Mouse (Mus musculus): ENCODE measurements at regions not wholly inside any gene's neighbourhood (a gene's known extent, or its start where the extent isn't known, plus 50 kb on each side); places are given as distances from the start of the nearest gene placed in this dataset.

- Histone ChIP-seq H3K27me3 (replicated peaks) (no peaks in the 10 kb centered on the region), H3K9ac (peak overlapping the region; percentile 61), H3K36me3 (no peaks in the 10 kb centered on the region), H3K27ac (replicated peaks) (no peak overlapping the region), H3K9me3 (no peaks in the 10 kb centered on the region), H3K4me3 (no peak overlapping the region), H3K4me2 (peak overlapping the region; percentile 53), H3K4me1 (peaks cover 12% of the 10 kb centered on the region)
- ATAC-seq (ENCODE audit: extremely low read depth, insufficient number of reproducible peaks, low FRiP score, low TSS enrichment), result no peak
- WGBS, result 36% methylated on average over 4 of the region's 4 CpGs
Observed at GRCm38 (mm10) chr13:30085446-30085845, 50.8 kb upstream of the Mboat1 start.

DNA sequence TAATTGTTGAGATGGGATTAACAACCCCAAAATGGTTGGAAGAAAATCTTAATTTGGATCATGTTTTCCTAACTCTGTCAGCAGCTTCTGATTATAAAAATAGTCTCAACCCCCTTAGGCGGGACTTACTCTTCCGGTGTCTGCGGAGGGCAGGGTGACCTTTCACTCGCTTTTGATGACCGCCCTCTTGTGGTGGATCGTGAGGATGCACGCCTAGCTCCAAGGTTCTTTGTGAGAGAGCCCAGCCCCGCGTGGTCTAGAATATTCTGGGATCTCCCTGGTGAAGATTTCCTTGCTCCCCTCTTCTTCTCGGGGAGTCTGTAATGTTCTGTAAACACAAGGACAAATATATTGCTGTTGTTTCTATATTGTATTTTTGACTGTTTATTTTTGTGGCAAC lies 51.3 kb upstream of the Mboat1 start:
- Histone ChIP-seq H3K27ac (replicated peaks) (no peak overlapping the region), H3K27me3 (replicated peaks) (no peaks in the 10 kb centered on the region), H3K9ac (peak overlapping the region; percentile 61), H3K36me3 (no peaks in the 10 kb centered on the region), H3K4me3 (no peak overlapping the region), H3K9me3 (no peaks in the 10 kb centered on the region), H3K4me1 (peaks cover 12% of the 10 kb centered on the region), H3K4me2 (peak overlapping the region; percentile 53)
- ATAC-seq (ENCODE audit: extremely low read depth, insufficient number of reproducible peaks, low FRiP score, low TSS enrichment), result peak; percentile 68; the same call in 1 of the 2 replicates
- WGBS, result under 1% methylated on average over 10 of the region's 10 CpGs

- Histone ChIP-seq H3K36me3 (no peaks in the 10 kb centered on the region), H3K4me1 (peaks cover 12% of the 10 kb centered on the region), H3K27ac (replicated peaks) (peak overlapping the region; percentile 51), H3K27me3 (replicated peaks) (no peaks in the 10 kb centered on the region), H3K4me3 (no peak overlapping the region), H3K9me3 (no peaks in the 10 kb centered on the region), H3K4me2 (peak overlapping the region; percentile 53), H3K9ac (no peak overlapping the region)
- 32% methylated on average over 5 of the region's 5 CpGs for WGBS
- no peak for ATAC-seq (ENCODE audit: extremely low read depth, insufficient number of reproducible peaks, low FRiP score, low TSS enrichment)
Observed at GRCm38 (mm10) chr13:30084386-30084785, 51.9 kb upstream of the Mboat1 start.

DNA sequence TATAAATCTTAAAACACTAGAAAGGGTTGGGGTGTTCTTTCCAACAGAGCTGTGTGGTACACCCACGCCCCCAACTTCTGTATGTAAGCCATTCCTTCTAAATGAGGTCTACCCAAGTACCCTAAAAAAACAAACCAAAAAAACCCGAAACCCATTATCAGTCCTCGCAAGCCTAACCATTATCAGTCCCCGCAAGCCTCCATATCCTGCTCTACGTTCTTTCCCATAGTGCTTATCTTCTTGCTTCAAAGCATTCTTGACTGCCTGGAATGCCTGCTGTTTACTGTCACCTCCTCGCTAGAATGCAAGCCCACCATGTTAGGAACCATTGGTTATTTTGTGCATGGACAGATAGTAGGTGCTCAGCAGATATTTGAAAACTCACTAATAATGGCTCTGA lies 52.3 kb upstream of the Mboat1 start:
- peak overlapping the region; percentile 51 for H3K27ac ChIP-seq (replicated peaks)
- H3K27me3 ChIP-seq (replicated peaks), result no peaks in the 10 kb centered on the region
- no peak overlapping the region for H3K9ac ChIP-seq
- no peaks in the 10 kb centered on the region for H3K36me3 ChIP-seq
- ATAC-seq (ENCODE audit: extremely low read depth, insufficient number of reproducible peaks, low FRiP score, low TSS enrichment), result 0 out of 2 replicates have a peak, but pooled peaks have one; percentile 31
- no peak overlapping the region for H3K4me3 ChIP-seq
- H3K4me2 ChIP-seq, result peak overlapping the region; percentile 53
- H3K9me3 ChIP-seq, result no peaks in the 10 kb centered on the region
- 8% methylated on average over 6 of the region's 6 CpGs for WGBS
- peaks cover 12% of the 10 kb centered on the region for H3K4me1 ChIP-seq

GRCm38 (mm10) chr13:30082761-30083160 lies 53.5 kb upstream of the Mboat1 start:
- ATAC-seq (ENCODE audit: extremely low read depth, insufficient number of reproducible peaks, low FRiP score, low TSS enrichment), result no peak

DNA sequence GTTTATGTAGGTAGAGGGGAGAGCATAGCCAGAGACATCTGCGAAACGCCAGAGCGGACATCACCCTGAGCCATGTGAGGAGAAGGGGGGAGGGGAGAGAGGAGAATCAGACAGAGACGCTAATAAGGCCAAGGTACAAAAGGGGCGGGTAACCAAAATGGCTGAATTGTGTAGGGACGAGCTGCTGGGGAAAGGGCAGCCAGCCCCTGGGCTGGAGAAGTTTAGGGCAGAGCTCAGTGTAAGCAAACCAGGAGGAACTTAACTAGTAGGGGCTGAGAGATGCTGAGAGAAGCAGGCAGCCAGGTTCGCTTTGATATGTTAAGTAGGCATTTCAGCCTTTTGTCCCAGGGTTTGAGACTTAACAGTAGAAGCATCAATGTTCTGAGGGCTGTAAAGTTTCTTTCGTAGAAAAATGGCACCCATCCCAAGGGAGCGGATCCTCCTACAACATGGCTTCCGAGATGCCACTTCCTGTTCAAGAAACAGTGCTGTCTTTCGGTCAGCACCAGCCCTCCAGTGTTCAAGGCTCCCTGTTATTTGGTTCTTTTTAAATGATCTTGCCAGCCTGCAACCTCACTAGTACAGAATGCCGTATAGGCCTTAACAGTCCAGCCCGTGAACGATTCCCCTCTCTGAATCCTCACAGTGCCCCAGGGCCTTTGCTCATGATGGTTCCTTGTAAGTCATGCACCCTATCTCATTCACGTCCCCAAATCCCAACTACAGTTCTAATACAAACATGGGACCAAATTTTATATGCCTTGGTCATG lies 55.4 kb upstream of the Mboat1 start:
- no peaks in the 10 kb centered on the region for H3K27me3 ChIP-seq (replicated peaks)
- no peak for ATAC-seq (ENCODE audit: extremely low read depth, insufficient number of reproducible peaks, low FRiP score, low TSS enrichment)
- H3K4me3 ChIP-seq, result no peak overlapping the region
- H3K4me1 ChIP-seq, result peaks cover 12% of the 10 kb centered on the region
- H3K9me3 ChIP-seq, result no peaks in the 10 kb centered on the region
- no peaks in the 10 kb centered on the region for H3K36me3 ChIP-seq
- no peak overlapping the region for H3K27ac ChIP-seq (replicated peaks)
- H3K4me2 ChIP-seq, result no peak overlapping the region
- H3K9ac ChIP-seq, result no peak overlapping the region
- WGBS, result 66% methylated on average over 15 of the region's 15 CpGs

More at GRCm38 (mm10) chr13:30082761-30083160, 53.5 kb upstream of the Mboat1 start:
- Histone ChIP-seq H3K27me3 (replicated peaks) (no peaks in the 10 kb centered on the region), H3K9me3 (no peaks in the 10 kb centered on the region), H3K36me3 (no peaks in the 10 kb centered on the region), H3K4me1 (peaks cover 12% of the 10 kb centered on the region), H3K27ac (replicated peaks) (no peak overlapping the region), H3K9ac (no peak overlapping the region), H3K4me3 (no peak overlapping the region), H3K4me2 (no peak overlapping the region)
- 76% methylated on average over 2 of the region's 2 CpGs for WGBS

DNA sequence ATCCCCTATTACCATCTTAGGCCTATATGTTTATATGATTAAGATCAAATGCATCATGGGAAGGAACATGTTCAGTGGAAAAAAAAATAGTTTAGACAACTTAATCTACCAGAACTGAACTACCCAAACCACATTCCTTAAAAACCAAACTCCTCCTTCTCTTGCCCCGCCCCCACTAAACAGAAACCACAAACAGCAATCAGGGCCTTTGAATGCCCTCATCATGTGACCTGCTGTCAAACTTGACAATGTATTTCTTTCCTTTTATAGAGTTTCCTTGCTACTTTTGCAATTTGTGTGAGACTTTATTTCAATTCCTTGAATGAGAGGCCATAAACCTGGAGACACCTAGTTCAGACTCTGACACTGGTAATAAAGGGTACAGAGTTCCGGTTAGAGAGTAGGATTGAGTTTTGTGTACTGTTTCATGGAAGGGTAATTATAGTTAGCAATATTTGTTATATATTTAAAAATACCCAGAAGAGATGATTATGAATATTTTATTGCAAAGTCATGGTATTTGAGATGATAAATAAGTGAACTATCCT lies 61.7 kb upstream of the Mboat1 start:
- 90% methylated on average over 2 of the region's 2 CpGs for WGBS
- Histone ChIP-seq H3K4me3 (no peak overlapping the region), H3K4me1 (no peaks in the 10 kb centered on the region), H3K27ac (replicated peaks) (no peak overlapping the region), H3K36me3 (no peaks in the 10 kb centered on the region), H3K4me2 (no peak overlapping the region), H3K9ac (no peak overlapping the region), H3K27me3 (replicated peaks) (no peaks in the 10 kb centered on the region), H3K9me3 (no peaks in the 10 kb centered on the region)
- no peak for ATAC-seq (ENCODE audit: extremely low read depth, insufficient number of reproducible peaks, low FRiP score, low TSS enrichment)

DNA sequence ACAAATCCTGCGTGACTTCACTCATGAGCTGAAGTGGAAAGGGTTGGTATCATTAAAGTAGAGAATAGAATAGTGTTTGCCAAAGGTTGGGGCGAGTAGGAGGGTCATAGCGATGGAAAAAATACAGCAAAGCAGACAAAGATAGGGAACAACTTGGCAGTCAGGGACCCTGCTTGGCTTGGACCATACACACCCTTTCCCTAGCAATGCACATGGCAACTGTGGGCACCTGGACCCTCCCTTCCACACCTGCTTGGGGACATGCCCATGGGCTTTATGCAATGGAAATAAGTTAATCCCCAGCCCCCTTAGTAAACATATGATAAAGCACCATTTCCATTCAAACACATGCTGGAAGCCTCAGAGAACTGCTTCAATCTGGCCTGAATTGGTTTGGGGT lies 62.2 kb upstream of the Mboat1 start:
- Histone ChIP-seq H3K27me3 (replicated peaks) (no peaks in the 10 kb centered on the region), H3K27ac (replicated peaks) (no peak overlapping the region), H3K9ac (no peak overlapping the region), H3K9me3 (no peaks in the 10 kb centered on the region), H3K4me3 (no peak overlapping the region), H3K36me3 (no peaks in the 10 kb centered on the region), H3K4me2 (no peak overlapping the region), H3K4me1 (no peaks in the 10 kb centered on the region)
- ATAC-seq (ENCODE audit: extremely low read depth, insufficient number of reproducible peaks, low FRiP score, low TSS enrichment), result no peak
- WGBS, result 74% methylated on average over 3 of the region's 3 CpGs

- ATAC-seq (ENCODE audit: extremely low read depth, insufficient number of reproducible peaks, low FRiP score, low TSS enrichment), result no peak
- WGBS, result 60% methylated on average over 2 of the region's 2 CpGs
- Histone ChIP-seq H3K36me3 (no peaks in the 10 kb centered on the region), H3K27me3 (replicated peaks) (no peaks in the 10 kb centered on the region), H3K4me2 (no peak overlapping the region), H3K27ac (replicated peaks) (no peak overlapping the region), H3K4me3 (no peak overlapping the region), H3K9ac (no peak overlapping the region), H3K4me1 (no peaks in the 10 kb centered on the region), H3K9me3 (no peaks in the 10 kb centered on the region)
Observed at GRCm38 (mm10) chr13:30069397-30069796, 66.9 kb upstream of the Mboat1 start.

GRCm38 (mm10) chr13:30067581-30068375 lies 68.5 kb upstream of the Mboat1 start:
- Histone ChIP-seq H3K9ac (no peak overlapping the region), H3K4me2 (no peak overlapping the region), H3K27ac (replicated peaks) (no peak overlapping the region), H3K4me1 (no peaks in the 10 kb centered on the region), H3K4me3 (no peak overlapping the region), H3K27me3 (replicated peaks) (no peaks in the 10 kb centered on the region), H3K9me3 (no peaks in the 10 kb centered on the region; the same call in 1 of the 2 replicates), H3K36me3 (no peaks in the 10 kb centered on the region)
- ATAC-seq (ENCODE audit: extremely low read depth, insufficient number of reproducible peaks, low FRiP score, low TSS enrichment), result no peak
- WGBS, result 69% methylated on average over 6 of the region's 6 CpGs

GRCm38 (mm10) chr13:30065520-30065919 lies 70.8 kb upstream of the Mboat1 start:
- Histone ChIP-seq H3K27ac (replicated peaks) (no peak overlapping the region), H3K4me2 (no peak overlapping the region), H3K36me3 (no peaks in the 10 kb centered on the region), H3K27me3 (replicated peaks) (no peaks in the 10 kb centered on the region), H3K9ac (no peak overlapping the region), H3K9me3 (no peaks in the 10 kb centered on the region; the same call in 1 of the 2 replicates), H3K4me3 (no peak overlapping the region), H3K4me1 (no peaks in the 10 kb centered on the region)
- 54% methylated on average over 8 of the region's 8 CpGs for WGBS
- no peak for ATAC-seq (ENCODE audit: extremely low read depth, insufficient number of reproducible peaks, low FRiP score, low TSS enrichment)

Data from heart, embryonic 13.5 days (tissue).